Mouse (Mus musculus): ENCODE data around the gene Yy1. TPM values are rescaled to one million over a fixed set of nuclear protein-coding genes. Genes with fewer than 3 reads are reported as not detected.

Yy1 gene
- 6.6 and 8.2 TPM in 2 replicates for polyA plus RNA-seq (2015; fragmentation: Nextera tagmentation; extraction: Ambion mirVana)

- H3K27me3 ChIP-seq (ENCODE audit: control insufficient read depth, insufficient read depth, low read depth, low read length): no peaks in the 10 kb centered on the region
- H3K4me1 ChIP-seq (ENCODE audit: control insufficient read depth, low read depth, low read length): peaks cover 42% of the 10 kb centered on the region
- WGBS (ENCODE audit: insufficient replicate concordance): under 1% methylated on average over 83 of the region's 127 CpGs
These were observed at the start of gene Yy1 for GRCm38 (mm10) chr12:108792546-108793452. Gene Yy1 (plus strand): TSS chr12:108792973.

GRCm38 (mm10) chr12:108745990-108746389 lies 46.8 kb upstream of the Yy1 start:
- Histone ChIP-seq H3K36me3 (ENCODE audit: control insufficient read depth, insufficient read depth) (no peaks in the 10 kb centered on the region), H3K9ac (ENCODE audit: low read depth, low read length) (no peak overlapping the region), H3K27ac (ENCODE audit: low read length) (no peak overlapping the region), H3K4me2 (ENCODE audit: low read depth, low read length) (no peak overlapping the region), H3K27me3 (ENCODE audit: control insufficient read depth, insufficient read depth, low read depth, low read length) (no peaks in the 10 kb centered on the region), H3K4me1 (ENCODE audit: control insufficient read depth, low read depth, low read length) (no peaks in the 10 kb centered on the region), H3K4me3 (ENCODE audit: low read depth, low read length) (no peak overlapping the region), H3K9me3 (replicated peaks; ENCODE audit: control insufficient read depth, low read length) (no peaks in the 10 kb centered on the region)
- ATAC-seq (ENCODE audit: low read depth): no peak

More at GRCm38 (mm10) chr12:108792546-108793452, at the start of gene Yy1:
- Histone ChIP-seq H3K36me3 (ENCODE audit: control insufficient read depth, insufficient read depth) (no peaks in the 10 kb centered on the region), H3K9me3 (replicated peaks; ENCODE audit: control insufficient read depth, low read length) (no peaks in the 10 kb centered on the region), H3K4me3 (ENCODE audit: low read depth, low read length) (peak within 1 kb of the TSS; percentile 100), H3K4me2 (ENCODE audit: low read depth, low read length) (peak within 1 kb of the TSS; percentile 60), H3K27ac (ENCODE audit: low read length) (peak within 1 kb of the TSS; percentile 100), H3K9ac (ENCODE audit: low read depth, low read length) (peak within 1 kb of the TSS; percentile 97)
- peak; percentile 82 for ATAC-seq (ENCODE audit: low read depth)

GRCm38 (mm10) chr12:108749019-108749418 lies 43.8 kb upstream of the Yy1 start:
- 58% methylated on average over 6 of the region's 6 CpGs for WGBS (ENCODE audit: insufficient replicate concordance)
- H3K4me2 ChIP-seq (ENCODE audit: low read depth, low read length): no peak overlapping the region
- ATAC-seq (ENCODE audit: low read depth): no peak

GRCm38 (mm10) chr12:108749454-108749853 lies 43.3 kb upstream of the Yy1 start:
- no peak overlapping the region for H3K27ac ChIP-seq (ENCODE audit: low read length)
- H3K4me1 ChIP-seq (ENCODE audit: control insufficient read depth, low read depth, low read length): no peaks in the 10 kb centered on the region
- H3K4me2 ChIP-seq (ENCODE audit: low read depth, low read length): no peak overlapping the region
- no peak overlapping the region for H3K9ac ChIP-seq (ENCODE audit: low read depth, low read length)
- no peaks in the 10 kb centered on the region for H3K27me3 ChIP-seq (ENCODE audit: control insufficient read depth, insufficient read depth, low read depth, low read length)
- H3K36me3 ChIP-seq (ENCODE audit: control insufficient read depth, insufficient read depth): no peaks in the 10 kb centered on the region
- H3K9me3 ChIP-seq (replicated peaks; ENCODE audit: control insufficient read depth, low read length): no peaks in the 10 kb centered on the region
- 68% methylated on average over 9 of the region's 9 CpGs for WGBS (ENCODE audit: insufficient replicate concordance)
- no peak for ATAC-seq (ENCODE audit: low read depth)
- H3K4me3 ChIP-seq (ENCODE audit: low read depth, low read length): no peak overlapping the region

More at GRCm38 (mm10) chr12:108749019-108749418, 43.8 kb upstream of the Yy1 start:
- Histone ChIP-seq H3K4me1 (ENCODE audit: control insufficient read depth, low read depth, low read length) (no peaks in the 10 kb centered on the region), H3K4me3 (ENCODE audit: low read depth, low read length) (no peak overlapping the region), H3K9ac (ENCODE audit: low read depth, low read length) (no peak overlapping the region), H3K27me3 (ENCODE audit: control insufficient read depth, insufficient read depth, low read depth, low read length) (no peaks in the 10 kb centered on the region), H3K27ac (ENCODE audit: low read length) (no peak overlapping the region), H3K9me3 (replicated peaks; ENCODE audit: control insufficient read depth, low read length) (no peaks in the 10 kb centered on the region), H3K36me3 (ENCODE audit: control insufficient read depth, insufficient read depth) (no peaks in the 10 kb centered on the region)

GRCm38 (mm10) chr12:108750226-108750625 lies 42.5 kb upstream of the Yy1 start:
- Histone ChIP-seq H3K9ac (ENCODE audit: low read depth, low read length) (no peak overlapping the region), H3K36me3 (ENCODE audit: control insufficient read depth, insufficient read depth) (no peaks in the 10 kb centered on the region), H3K4me3 (ENCODE audit: low read depth, low read length) (no peak overlapping the region), H3K4me2 (ENCODE audit: low read depth, low read length) (no peak overlapping the region), H3K9me3 (replicated peaks; ENCODE audit: control insufficient read depth, low read length) (no peaks in the 10 kb centered on the region), H3K4me1 (ENCODE audit: control insufficient read depth, low read depth, low read length) (no peaks in the 10 kb centered on the region), H3K27me3 (ENCODE audit: control insufficient read depth, insufficient read depth, low read depth, low read length) (no peaks in the 10 kb centered on the region), H3K27ac (ENCODE audit: low read length) (no peak overlapping the region)
- 30% methylated on average over 3 of the region's 3 CpGs for WGBS (ENCODE audit: insufficient replicate concordance)
- ATAC-seq (ENCODE audit: low read depth): no peak

- Histone ChIP-seq H3K9me3 (replicated peaks; ENCODE audit: control insufficient read depth, low read length) (no peaks in the 10 kb centered on the region), H3K27me3 (ENCODE audit: control insufficient read depth, insufficient read depth, low read depth, low read length) (no peaks in the 10 kb centered on the region), H3K4me2 (ENCODE audit: low read depth, low read length) (no peak overlapping the region), H3K36me3 (ENCODE audit: control insufficient read depth, insufficient read depth) (no peaks in the 10 kb centered on the region), H3K27ac (ENCODE audit: low read length) (no peak overlapping the region), H3K4me3 (ENCODE audit: low read depth, low read length) (no peak overlapping the region), H3K4me1 (ENCODE audit: control insufficient read depth, low read depth, low read length) (no peaks in the 10 kb centered on the region), H3K9ac (ENCODE audit: low read depth, low read length) (no peak overlapping the region)
- 62% methylated on average over 9 of the region's 9 CpGs for WGBS (ENCODE audit: insufficient replicate concordance)
- ATAC-seq (ENCODE audit: low read depth): no peak
These were observed 41.0 kb upstream of the Yy1 start for GRCm38 (mm10) chr12:108751790-108752189.

GRCm38 (mm10) chr12:108755141-108755540 lies 37.6 kb upstream of the Yy1 start:
- no peaks in the 10 kb centered on the region for H3K27me3 ChIP-seq (ENCODE audit: control insufficient read depth, insufficient read depth, low read depth, low read length)
- no peak overlapping the region for H3K4me3 ChIP-seq (ENCODE audit: low read depth, low read length)
- H3K27ac ChIP-seq (ENCODE audit: low read length): no peak overlapping the region
- H3K36me3 ChIP-seq (ENCODE audit: control insufficient read depth, insufficient read depth): no peaks in the 10 kb centered on the region
- no peak for ATAC-seq (ENCODE audit: low read depth)
- H3K4me2 ChIP-seq (ENCODE audit: low read depth, low read length): no peak overlapping the region
- H3K9me3 ChIP-seq (replicated peaks; ENCODE audit: control insufficient read depth, low read length): no peaks in the 10 kb centered on the region
- 84% methylated on average over 21 of the region's 21 CpGs for WGBS (ENCODE audit: insufficient replicate concordance)
- peaks cover 3% of the 10 kb centered on the region; the same call in 1 of the 2 replicates for H3K4me1 ChIP-seq (ENCODE audit: control insufficient read depth, low read depth, low read length)
- H3K9ac ChIP-seq (ENCODE audit: low read depth, low read length): no peak overlapping the region

- Histone ChIP-seq H3K27ac (ENCODE audit: low read length) (no peak overlapping the region), H3K36me3 (ENCODE audit: control insufficient read depth, insufficient read depth) (no peaks in the 10 kb centered on the region), H3K4me3 (ENCODE audit: low read depth, low read length) (no peak overlapping the region), H3K27me3 (ENCODE audit: control insufficient read depth, insufficient read depth, low read depth, low read length) (no peaks in the 10 kb centered on the region), H3K9me3 (replicated peaks; ENCODE audit: control insufficient read depth, low read length) (no peaks in the 10 kb centered on the region), H3K4me2 (ENCODE audit: low read depth, low read length) (no peak overlapping the region), H3K9ac (ENCODE audit: low read depth, low read length) (no peak overlapping the region), H3K4me1 (ENCODE audit: control insufficient read depth, low read depth, low read length) (peaks cover 10% of the 10 kb centered on the region)
- 76% methylated on average over 10 of the region's 10 CpGs for WGBS (ENCODE audit: insufficient replicate concordance)
- no peak for ATAC-seq (ENCODE audit: low read depth)
These were observed 36.2 kb upstream of the Yy1 start for GRCm38 (mm10) chr12:108756611-108757010.

GRCm38 (mm10) chr12:108757717-108758257 lies 35.0 kb upstream of the Yy1 start:
- Histone ChIP-seq H3K27ac (ENCODE audit: low read length) (no peak overlapping the region), H3K9me3 (replicated peaks; ENCODE audit: control insufficient read depth, low read length) (no peaks in the 10 kb centered on the region), H3K4me2 (ENCODE audit: low read depth, low read length) (peak overlapping the region; percentile 86), H3K4me1 (ENCODE audit: control insufficient read depth, low read depth, low read length) (peaks cover 15% of the 10 kb centered on the region), H3K9ac (ENCODE audit: low read depth, low read length) (peak overlapping the region; percentile 71), H3K27me3 (ENCODE audit: control insufficient read depth, insufficient read depth, low read depth, low read length) (no peaks in the 10 kb centered on the region), H3K36me3 (ENCODE audit: control insufficient read depth, insufficient read depth) (no peaks in the 10 kb centered on the region), H3K4me3 (ENCODE audit: low read depth, low read length) (peak overlapping the region; percentile 75)
- under 1% methylated on average over 41 of the region's 41 CpGs for whole genome bisulfite sequencing (ENCODE audit: insufficient replicate concordance)
- ATAC-seq (ENCODE audit: low read depth): peak; percentile 99
